Mouse (Mus musculus): ENCODE measurements around the gene Wdr19. TPM values are rescaled to one million over a fixed set of nuclear protein-coding genes. Genes with fewer than 3 reads are reported as not detected.
"Not testable (repeated sequence)": the region's sequence is repeated elsewhere in the genome, so short reads cannot be mapped to it uniquely, and the experiment has no call there.

Gene Wdr19
- polyA plus RNA-seq, 1 experiment from 2014 or later: 2.4 TPM

GRCm38 (mm10) chr5:65298167-65298950 lies 98.9 kb downstream of the Wdr19 start:
- H3K36me3 ChIP-seq (ENCODE audit: control insufficient read depth, insufficient read depth, low read length): peaks cover 5% of the 10 kb centered on the region; the same call in 1 of the 2 replicates
- H3K27me3 ChIP-seq (ENCODE audit: control insufficient read depth, insufficient read depth, low read length): no peaks in the 10 kb centered on the region
- H3K4me2 ChIP-seq (replicated peaks; ENCODE audit: low read depth): no peak overlapping the region
- H3K4me3 ChIP-seq (ENCODE audit: low read depth, low read length): no peak overlapping the region
- no peak for DNase-seq (ENCODE audit: low spot score)
- no peak for ATAC-seq (ENCODE audit: low FRiP score, low TSS enrichment)
- TF ChIP-seq CTCF (IDR thresholded peaks at IDR 0.05; ENCODE audit: low read depth) (no peak), EP300 (optimal IDR thresholded peaks at IDR 0.05) (no peak)
- no peaks in the 10 kb centered on the region for H3K4me1 ChIP-seq (replicated peaks; ENCODE audit: control insufficient read depth, insufficient read depth)
- no peak overlapping the region for H3K27ac ChIP-seq (replicated peaks)
- H3K9ac ChIP-seq (ENCODE audit: low read length): no peak overlapping the region
- WGBS: 75% methylated on average over 7 of the region's 7 CpGs
- H3K9me3 ChIP-seq (ENCODE audit: control insufficient read depth, low read length): no peaks in the 10 kb centered on the region

GRCm38 (mm10) chr5:65299623-65300022 lies 100.1 kb downstream of the Wdr19 start:
- not testable (repeated sequence) for H3K27ac ChIP-seq (replicated peaks); DNase-seq (ENCODE audit: low spot score); H3K27me3 ChIP-seq (ENCODE audit: control insufficient read depth, insufficient read depth, low read length); H3K9ac ChIP-seq (ENCODE audit: low read length); H3K4me1 ChIP-seq (replicated peaks; ENCODE audit: control insufficient read depth, insufficient read depth); ATAC-seq (ENCODE audit: low FRiP score, low TSS enrichment); H3K4me3 ChIP-seq (ENCODE audit: low read depth, low read length); H3K9me3 ChIP-seq (ENCODE audit: control insufficient read depth, low read length); H3K4me2 ChIP-seq (replicated peaks; ENCODE audit: low read depth); H3K36me3 ChIP-seq (ENCODE audit: control insufficient read depth, insufficient read depth, low read length)
- 86% methylated on average over 1 of the region's 1 CpGs for WGBS

GRCm38 (mm10) chr5:65300121-65300520 lies 100.6 kb downstream of the Wdr19 start:
- Histone ChIP-seq H3K36me3 (ENCODE audit: control insufficient read depth, insufficient read depth, low read length) (peaks cover 2% of the 10 kb centered on the region; the same call in 1 of the 2 replicates), H3K4me2 (replicated peaks; ENCODE audit: low read depth) (no peak overlapping the region), H3K9ac (ENCODE audit: low read length) (no peak overlapping the region), H3K4me1 (replicated peaks; ENCODE audit: control insufficient read depth, insufficient read depth) (no peaks in the 10 kb centered on the region), H3K9me3 (ENCODE audit: control insufficient read depth, low read length) (no peaks in the 10 kb centered on the region), H3K4me3 (ENCODE audit: low read depth, low read length) (no peak overlapping the region), H3K27me3 (ENCODE audit: control insufficient read depth, insufficient read depth, low read length) (no peaks in the 10 kb centered on the region), H3K27ac (replicated peaks) (no peak overlapping the region)
- ATAC-seq (ENCODE audit: low FRiP score, low TSS enrichment) (no peak), DNase-seq (ENCODE audit: low spot score) (no peak)
- TF ChIP-seq CTCF (IDR thresholded peaks at IDR 0.05; ENCODE audit: low read depth) (no peak), EP300 (optimal IDR thresholded peaks at IDR 0.05) (no peak)
- WGBS: 94% methylated on average over 9 of the region's 9 CpGs

GRCm38 (mm10) chr5:65305516-65305915 lies 106.0 kb downstream of the Wdr19 start:
- WGBS: 79% methylated on average over 9 of the region's 9 CpGs
- H3K9me3 ChIP-seq (ENCODE audit: control insufficient read depth, low read length): no peaks in the 10 kb centered on the region
- H3K4me1 ChIP-seq (replicated peaks; ENCODE audit: control insufficient read depth, insufficient read depth): no peaks in the 10 kb centered on the region
- no peak overlapping the region for H3K27ac ChIP-seq (replicated peaks)
- no peak overlapping the region for H3K4me2 ChIP-seq (replicated peaks; ENCODE audit: low read depth)
- H3K36me3 ChIP-seq (ENCODE audit: control insufficient read depth, insufficient read depth, low read length): peaks cover 4% of the 10 kb centered on the region; the same call in 1 of the 2 replicates
- ATAC-seq (ENCODE audit: low FRiP score, low TSS enrichment) (no peak), DNase-seq (ENCODE audit: low spot score) (no peak)
- H3K27me3 ChIP-seq (ENCODE audit: control insufficient read depth, insufficient read depth, low read length): no peaks in the 10 kb centered on the region
- no peak overlapping the region for H3K4me3 ChIP-seq (ENCODE audit: low read depth, low read length)
- TF ChIP-seq CTCF (IDR thresholded peaks at IDR 0.05; ENCODE audit: low read depth) (no peak), EP300 (optimal IDR thresholded peaks at IDR 0.05) (no peak)
- H3K9ac ChIP-seq (ENCODE audit: low read length): no peak overlapping the region

GRCm38 (mm10) chr5:65308208-65308607 lies 108.7 kb downstream of the Wdr19 start:
- ATAC-seq (ENCODE audit: low FRiP score, low TSS enrichment) (no peak), DNase-seq (ENCODE audit: low spot score) (no peak)
- H3K27ac ChIP-seq (replicated peaks): no peak overlapping the region
- H3K36me3 ChIP-seq (ENCODE audit: control insufficient read depth, insufficient read depth, low read length): peaks cover 7% of the 10 kb centered on the region; the same call in 1 of the 2 replicates
- no peak overlapping the region for H3K9ac ChIP-seq (ENCODE audit: low read length)
- WGBS: 91% methylated on average over 7 of the region's 7 CpGs
- no peaks in the 10 kb centered on the region for H3K9me3 ChIP-seq (ENCODE audit: control insufficient read depth, low read length)
- H3K4me1 ChIP-seq (replicated peaks; ENCODE audit: control insufficient read depth, insufficient read depth): no peaks in the 10 kb centered on the region
- no peak overlapping the region for H3K4me2 ChIP-seq (replicated peaks; ENCODE audit: low read depth)
- no peaks in the 10 kb centered on the region for H3K27me3 ChIP-seq (ENCODE audit: control insufficient read depth, insufficient read depth, low read length)
- TF ChIP-seq CTCF (IDR thresholded peaks at IDR 0.05; ENCODE audit: low read depth): no peak
- no peak for TF ChIP-seq EP300 (optimal IDR thresholded peaks at IDR 0.05)
- no peak overlapping the region for H3K4me3 ChIP-seq (ENCODE audit: low read depth, low read length)

GRCm38 (mm10) chr5:65308866-65309265 lies 109.4 kb downstream of the Wdr19 start:
- no peak overlapping the region for H3K27ac ChIP-seq (replicated peaks)
- DNase-seq (ENCODE audit: low spot score) (no peak), ATAC-seq (ENCODE audit: low FRiP score, low TSS enrichment) (no peak)
- no peaks in the 10 kb centered on the region for H3K27me3 ChIP-seq (ENCODE audit: control insufficient read depth, insufficient read depth, low read length)
- H3K4me1 ChIP-seq (replicated peaks; ENCODE audit: control insufficient read depth, insufficient read depth): no peaks in the 10 kb centered on the region
- TF ChIP-seq CTCF (IDR thresholded peaks at IDR 0.05; ENCODE audit: low read depth) (no peak), EP300 (optimal IDR thresholded peaks at IDR 0.05) (no peak)
- H3K4me2 ChIP-seq (replicated peaks; ENCODE audit: low read depth): no peak overlapping the region
- H3K9me3 ChIP-seq (ENCODE audit: control insufficient read depth, low read length): no peaks in the 10 kb centered on the region
- H3K4me3 ChIP-seq (ENCODE audit: low read depth, low read length): no peak overlapping the region
- no peak overlapping the region for H3K9ac ChIP-seq (ENCODE audit: low read length)
- WGBS: 91% methylated on average over 3 of the region's 3 CpGs
- H3K36me3 ChIP-seq (ENCODE audit: control insufficient read depth, insufficient read depth, low read length): peaks cover 7% of the 10 kb centered on the region; the same call in 1 of the 2 replicates

Other genes with a start within 250 kb of the Wdr19 start
- gene Tlr6, start 239.6 kb upstream of the Wdr19 start, polyA plus RNA-seq (2015; fragmentation: Nextera tagmentation; extraction: Ambion mirVana): 0.34 and 0.57 TPM in 2 replicates
- gene Fam114a1, start 229.6 kb upstream of the Wdr19 start, polyA plus RNA-seq (2015; fragmentation: Nextera tagmentation; extraction: Ambion mirVana): 28.1 and 31.0 TPM in 2 replicates
- gene Tmem156, start 107.6 kb upstream of the Wdr19 start, polyA plus RNA-seq (2015; fragmentation: Nextera tagmentation; extraction: Ambion mirVana): 1.1 and 1.6 TPM in 2 replicates
- gene Klhl5, start 92.2 kb upstream of the Wdr19 start, polyA plus RNA-seq (2015; fragmentation: Nextera tagmentation; extraction: Ambion mirVana): 13.8 and 14.9 TPM in 2 replicates
- gene Rfc1, start 136.0 kb downstream of the Wdr19 start, polyA plus RNA-seq (2015; fragmentation: Nextera tagmentation; extraction: Ambion mirVana): 32.5 and 43.7 TPM in 2 replicates
- gene Klb, start 148.6 kb downstream of the Wdr19 start, polyA plus RNA-seq (2015; fragmentation: Nextera tagmentation; extraction: Ambion mirVana): 0.24 and 0.25 TPM in 2 replicates
- 917 and 919 TPM in 2 replicates for gene Rpl9, start 191.7 kb downstream of the Wdr19 start, polyA plus RNA-seq (2015; fragmentation: Nextera tagmentation; extraction: Ambion mirVana)
- 43.4 and 46.0 TPM in 2 replicates for gene Lias, start 191.8 kb downstream of the Wdr19 start, polyA plus RNA-seq (2015; fragmentation: Nextera tagmentation; extraction: Ambion mirVana)
- gene Ugdh, start 236.3 kb downstream of the Wdr19 start, polyA plus RNA-seq (2015; fragmentation: Nextera tagmentation; extraction: Ambion mirVana): 281 and 313 TPM in 2 replicates